In genomic region chr11:55518806-55519674, GRCm38 (mm10) we compare ENCODE assay signal across 8 mouse cellular contexts. TPM values are rescaled to one million over a fixed set of nuclear protein-coding genes. Genes with fewer than 3 reads are reported as not detected.
A peak's percentile ranks its signal among the peaks of the same experiment; 100 is the strongest.
DNase-seq lines count a peak whose midpoint lies in the region; ATAC-seq and TF ChIP-seq lines count a peak whose summit lies in the region.

No protein-coding gene starts in this region.

- TF ChIP-seq EP300 in liver, postnatal 0 days (IDR thresholded peaks at IDR 0.05; ENCODE audit: low read depth), result peak; percentile 10; the same call in 1 of the 2 replicates

- no peak overlapping the region for H3K4me3 ChIP-seq in heart, embryonic 14.5 days (ENCODE audit: control insufficient read depth in 1 of 2, insufficient read depth in 1 of 2, low read depth in 1 of 2, low read length in 2 of 2)
- no peak overlapping the region for H3K4me3 ChIP-seq in liver, postnatal 0 days (ENCODE audit: low read depth, low read length)
- no peak overlapping the region for H3K4me3 ChIP-seq in neural tube, embryonic 15.5 days (replicated peaks)

- H3K27me3 ChIP-seq in heart, embryonic 14.5 days (ENCODE audit: control insufficient read depth, insufficient read depth, low read length), result no peaks in the 10 kb centered on the region
- no peaks in the 10 kb centered on the region for H3K27me3 ChIP-seq in liver, postnatal 0 days (ENCODE audit: insufficient read depth, low read length)
- H3K27me3 ChIP-seq in neural tube, embryonic 15.5 days (replicated peaks), result no peaks in the 10 kb centered on the region

- H3K9ac ChIP-seq in heart, embryonic 14.5 days (ENCODE audit: low read length), result no peak overlapping the region
- no peak overlapping the region for H3K9ac ChIP-seq in liver, postnatal 0 days (replicated peaks)
- H3K9ac ChIP-seq in neural tube, embryonic 15.5 days (replicated peaks), result no peak overlapping the region

- H3K4me2 ChIP-seq in heart, embryonic 14.5 days (ENCODE audit: low read length), result no peak overlapping the region
- no peak overlapping the region for H3K4me2 ChIP-seq in liver, postnatal 0 days (ENCODE audit: low read depth, low read length)
- peak overlapping the region; percentile 34; the same call in 1 of the 2 replicates for H3K4me2 ChIP-seq in neural tube, embryonic 15.5 days

- TF ChIP-seq CTCF in liver, postnatal 0 days (IDR thresholded peaks at IDR 0.05; ENCODE audit: low read depth), result peak; percentile 93

- ATAC-seq in heart, embryonic 14.5 days (ENCODE audit: insufficient number of reproducible peaks, insufficient read depth, low FRiP score, low read depth), result 0 out of 2 replicates have a peak, but pooled peaks have one; percentile 21
- peak; percentile 78 for ATAC-seq in liver, postnatal 0 days
- peak; percentile 73 for ATAC-seq in neural tube, embryonic 15.5 days (ENCODE audit: low FRiP score)

- peaks cover 0 to 2% of the 10 kb centered on the region in 2 experiments; a peak in 1 of 4 replicates for H3K4me1 ChIP-seq in heart, embryonic 14.5 days (ENCODE audit: control insufficient read depth in 2 of 2, insufficient read depth in 2 of 2, low read length in 2 of 2)
- no peaks in the 10 kb centered on the region for H3K4me1 ChIP-seq in liver, postnatal 0 days (ENCODE audit: insufficient read depth)
- H3K4me1 ChIP-seq in neural tube, embryonic 15.5 days, result peaks cover 5% of the 10 kb centered on the region; the same call in 1 of the 2 replicates

- no peaks in the 10 kb centered on the region for H3K36me3 ChIP-seq in heart, embryonic 14.5 days (ENCODE audit: control insufficient read depth, insufficient read depth, low read length)
- H3K36me3 ChIP-seq in liver, postnatal 0 days (replicated peaks; ENCODE audit: insufficient read depth, low read length), result no peaks in the 10 kb centered on the region
- H3K36me3 ChIP-seq in neural tube, embryonic 15.5 days, result peaks cover 13% of the 10 kb centered on the region; the same call in 1 of the 2 replicates

- no peaks in the 10 kb centered on the region for H3K9me3 ChIP-seq in heart, embryonic 14.5 days (ENCODE audit: control insufficient read depth, low read length)
- H3K9me3 ChIP-seq in liver, postnatal 0 days (ENCODE audit: low read length), result no peaks in the 10 kb centered on the region
- no peaks in the 10 kb centered on the region for H3K9me3 ChIP-seq in neural tube, embryonic 15.5 days (replicated peaks)

- 3% methylated on average over 9 of the region's 9 CpGs for WGBS in heart, embryonic 14.5 days
- WGBS in liver, postnatal 0 days (ENCODE audit: insufficient replicate concordance), result 5% methylated on average over 9 of the region's 9 CpGs
- 8% methylated on average over 9 of the region's 9 CpGs for WGBS in neural tube, embryonic 15.5 days

- peak; percentile 42 for DNase-seq in CD4-positive helper T cell, adult 2 months (ENCODE audit: low read depth, low spot score)
- peak; percentile 37 for DNase-seq in adrenal gland, adult 8-10 months
- peak; percentile 51 for DNase-seq in embryo, embryonic 11.5 days (ENCODE audit: low read depth, low spot score)
- DNase-seq in kidney, postnatal 4 days, result peak; percentile 73 to 76
- DNase-seq in liver, postnatal 0 days, result peak; percentile 57
- DNase-seq in thymus, postnatal 25 days, result peak; percentile 41

- no peak overlapping the region for H3K27ac ChIP-seq in heart, embryonic 14.5 days (replicated peaks in 1 of 2; ENCODE audit: control insufficient read depth in 1 of 2, insufficient read depth in 1 of 2, low read depth in 2 of 2, low read length in 2 of 2)
- H3K27ac ChIP-seq in liver, postnatal 0 days (ENCODE audit: low read depth), result no peak overlapping the region
- peak overlapping the region; percentile 25; the same call in 1 of the 2 replicates for H3K27ac ChIP-seq in neural tube, embryonic 15.5 days (replicated peaks)

RNA-seq across cellular contexts. Expression of gene G3bp1, which starts 49.6 kb away (rescaled TPM):
- 10 to 100 TPM; 49.8 to 58.6 (median 57.0) TPM for total RNA-seq in adrenal gland, adult 8-10 months (2022)
- polyA plus RNA-seq in heart, embryonic 14.5 days (2014; fragmentation: Nextera tagmentation; extraction: Ambion mirVana), result 103 and 104 TPM in 2 replicates
- polyA plus RNA-seq in liver, postnatal 0 days (2015; fragmentation: Nextera tagmentation; extraction: Ambion mirVana), result 34.2 and 36.8 TPM in 2 replicates
- 91.5 and 115 TPM in 2 replicates for polyA plus RNA-seq in neural tube, embryonic 15.5 days (2015; fragmentation: Nextera tagmentation; extraction: Ambion mirVana)

RNA-seq across cellular contexts. Expression of gene Atox1, which starts 58.0 kb away (rescaled TPM):
- 100 to 1,000 TPM; 171 to 396 (median 303) TPM for total RNA-seq in adrenal gland, adult 8-10 months (2022)
- 311 and 354 TPM in 2 replicates for polyA plus RNA-seq in heart, embryonic 14.5 days (2014; fragmentation: Nextera tagmentation; extraction: Ambion mirVana)
- 261 and 271 TPM in 2 replicates for polyA plus RNA-seq in liver, postnatal 0 days (2015; fragmentation: Nextera tagmentation; extraction: Ambion mirVana)
- polyA plus RNA-seq in neural tube, embryonic 15.5 days (2015; fragmentation: Nextera tagmentation; extraction: Ambion mirVana), result 303 and 338 TPM in 2 replicates

Comparison
In these comparisons a context has a peak if more than half of its experiments do, and no peak if none do; other contexts are left out.
1. ATAC-seq: peak in every context shown above with its lines; median percentile 78 in liver, postnatal 0 days; 73 in neural tube, embryonic 15.5 days; 21 in heart, embryonic 14.5 days.